Mouse (Mus musculus): ENCODE results near the gene Rarb. TPM values are rescaled to one million over a fixed set of nuclear protein-coding genes. Genes with fewer than 3 reads are reported as not detected.

The Rarb gene
- polyA plus RNA-seq, 1 experiment, result not detected

DNA sequence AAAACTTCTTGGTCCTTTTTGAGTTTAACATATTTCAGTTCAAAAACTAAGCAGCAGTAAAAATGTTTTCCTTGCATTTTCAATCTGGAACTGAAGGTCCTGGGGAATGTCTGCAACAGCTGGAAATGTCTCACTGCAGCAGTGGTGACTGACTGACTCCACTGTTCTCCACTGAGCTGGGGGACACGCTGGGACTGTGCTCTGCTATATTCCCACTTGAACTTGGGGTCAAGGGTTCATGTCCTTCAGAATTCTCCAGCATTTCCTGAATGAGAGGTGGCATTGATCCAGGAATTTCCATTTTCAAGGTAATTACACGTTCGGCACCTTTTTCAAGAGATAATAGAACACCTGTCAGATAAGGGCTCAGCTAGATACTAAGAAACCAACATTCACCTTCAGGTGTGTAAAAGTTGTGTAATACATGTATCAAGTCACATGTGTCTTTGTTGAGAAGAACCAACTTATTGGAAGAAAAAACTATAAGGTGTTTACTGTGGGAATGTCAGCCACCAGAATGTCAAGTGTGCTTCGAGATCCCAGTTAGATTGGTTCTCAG is 386.9 kb downstream of the Rarb start:
- Histone ChIP-seq H3K4me1 (no peaks in the 10 kb centered on the region; the same call in 1 of the 2 replicates), H3K9me3 (no peaks in the 10 kb centered on the region), H3K27me3 (replicated peaks) (no peaks in the 10 kb centered on the region), H3K4me3 (replicated peaks) (no peak overlapping the region), H3K36me3 (replicated peaks; ENCODE audit: low read length) (peaks cover 84% of the 10 kb centered on the region)
- TF ChIP-seq FLI1 (IDR thresholded peaks at IDR 0.05; ENCODE audit: low read length) (no peak), GATA1 (IDR thresholded peaks at IDR 0.05; ENCODE audit: borderline replicate concordance, low read length) (no peak)

- Histone ChIP-seq H3K4me3 (replicated peaks) (no peak overlapping the region), H3K27me3 (replicated peaks) (no peaks in the 10 kb centered on the region), H3K36me3 (replicated peaks; ENCODE audit: low read length) (peaks cover 97% of the 10 kb centered on the region), H3K4me1 (no peaks in the 10 kb centered on the region; the same call in 1 of the 2 replicates), H3K9me3 (no peaks in the 10 kb centered on the region)
- TF ChIP-seq GATA1 (IDR thresholded peaks at IDR 0.05; ENCODE audit: borderline replicate concordance, low read length) (no peak), FLI1 (IDR thresholded peaks at IDR 0.05; ENCODE audit: low read length) (no peak)
These were observed 391.4 kb downstream of the Rarb start for GRCm38 (mm10) chr14:16427569-16427968.

- H3K4me3 ChIP-seq (replicated peaks), result no peak overlapping the region
- peaks cover 94% of the 10 kb centered on the region for H3K36me3 ChIP-seq (replicated peaks; ENCODE audit: low read length)
- H3K4me1 ChIP-seq, result no peaks in the 10 kb centered on the region
- no peaks in the 10 kb centered on the region for H3K9me3 ChIP-seq
- TF ChIP-seq GATA1 (IDR thresholded peaks at IDR 0.05; ENCODE audit: borderline replicate concordance, low read length), result no peak
- TF ChIP-seq FLI1 (IDR thresholded peaks at IDR 0.05; ENCODE audit: low read length), result no peak
- H3K27me3 ChIP-seq (replicated peaks), result no peaks in the 10 kb centered on the region
These were observed 404.8 kb downstream of the Rarb start for GRCm38 (mm10) chr14:16414163-16414562.

DNA sequence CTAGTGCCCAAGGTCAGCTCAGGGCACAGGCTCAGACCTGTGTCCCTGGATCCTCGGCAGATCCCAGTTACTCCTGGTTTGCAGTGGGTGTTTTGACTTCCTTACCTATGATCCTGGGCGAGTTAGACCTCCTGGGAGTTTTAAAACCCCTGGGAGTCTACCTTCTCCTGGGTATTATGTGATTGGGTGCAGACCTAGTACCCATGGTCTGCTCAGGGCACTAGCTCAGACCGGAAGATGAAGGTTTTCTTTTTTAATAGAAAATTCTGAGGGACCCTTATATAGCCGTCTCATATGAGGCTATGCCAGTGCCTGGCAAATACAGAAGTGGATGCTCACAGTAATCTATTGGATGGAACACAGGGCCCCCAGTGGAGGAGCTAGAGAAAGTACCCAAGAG is 413.8 kb downstream of the Rarb start:
- Histone ChIP-seq H3K27me3 (replicated peaks) (no peaks in the 10 kb centered on the region), H3K4me1 (no peaks in the 10 kb centered on the region), H3K9me3 (no peaks in the 10 kb centered on the region), H3K36me3 (replicated peaks; ENCODE audit: low read length) (peaks cover 66% of the 10 kb centered on the region), H3K4me3 (replicated peaks) (no peak overlapping the region)
- TF ChIP-seq FLI1 (IDR thresholded peaks at IDR 0.05; ENCODE audit: low read length), result no peak
- TF ChIP-seq GATA1 (IDR thresholded peaks at IDR 0.05; ENCODE audit: borderline replicate concordance, low read length), result no peak

- H3K36me3 ChIP-seq (replicated peaks; ENCODE audit: low read length), result peaks cover 58% of the 10 kb centered on the region
- H3K9me3 ChIP-seq, result no peaks in the 10 kb centered on the region
- peaks cover 18% of the 10 kb centered on the region for H3K4me1 ChIP-seq
- TF ChIP-seq GATA1 (IDR thresholded peaks at IDR 0.05; ENCODE audit: borderline replicate concordance, low read length), result no peak
- TF ChIP-seq FLI1 (IDR thresholded peaks at IDR 0.05; ENCODE audit: low read length), result no peak
- no peak overlapping the region for H3K4me3 ChIP-seq (replicated peaks)
- no peaks in the 10 kb centered on the region for H3K27me3 ChIP-seq (replicated peaks)
These were observed 434.2 kb downstream of the Rarb start for GRCm38 (mm10) chr14:16384783-16385182.
